Comparison of ENCODE assay signal across 11 mouse cellular contexts in the genomic region with DNA sequence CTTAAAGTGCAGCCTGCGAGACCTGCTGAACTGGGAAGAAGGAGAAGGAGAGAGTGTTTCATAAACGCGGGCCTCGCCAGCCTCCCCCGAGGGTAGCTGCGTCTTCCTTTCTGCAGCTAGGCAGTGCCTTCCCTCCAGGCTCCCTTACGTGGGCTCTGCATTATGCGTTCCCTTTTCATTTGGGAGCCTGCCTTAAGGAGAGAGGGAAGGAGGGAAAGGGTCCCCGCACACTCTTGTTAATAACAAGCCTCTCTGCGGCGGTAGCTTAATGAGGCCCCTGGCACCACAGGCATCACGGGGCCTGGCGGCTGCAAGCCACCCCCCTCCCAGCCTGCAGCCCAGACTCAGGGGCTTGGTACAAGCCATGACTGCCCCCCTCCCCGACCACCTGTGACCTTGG. TPM values are rescaled to one million over a fixed set of nuclear protein-coding genes. Genes with fewer than 3 reads are reported as not detected.
DNase-seq lines count a peak whose midpoint lies in the region; ATAC-seq and TF ChIP-seq lines count a peak whose summit lies in the region.
"Had no signal": no experiment of that assay in that cellular context is flagged by ENCODE, and none has a peak within 500 bp of the region (broad histone marks: within the 10 kb centered on the region; RNA-seq: fewer than 3 reads in every experiment).

No protein-coding gene starts in this region.

- H3K36me3 ChIP-seq in heart, embryonic 15.5 days: no peaks in the 10 kb centered on the region
- H3K36me3 ChIP-seq in ES-Bruce4 (ENCODE audit: control insufficient read depth, insufficient read depth, low read length, poor library complexity, severe bottlenecking): no peaks in the 10 kb centered on the region
- no peaks in the 10 kb centered on the region for H3K36me3 ChIP-seq in forebrain, embryonic 13.5 days (ENCODE audit: poor library complexity, severe bottlenecking)
- H3K36me3 ChIP-seq in midbrain, embryonic 10.5 days: no peaks in the 10 kb centered on the region

- 0 out of 2 replicates have a peak overlapping the region, but pooled peaks have one; percentile 29 for H3K27ac ChIP-seq in heart, embryonic 15.5 days
- no peak overlapping the region for H3K27ac ChIP-seq in ES-Bruce4 (ENCODE audit: insufficient read depth, low read length)
- H3K27ac ChIP-seq in forebrain, embryonic 13.5 days: peak overlapping the region; percentile 84
- peak overlapping the region; percentile 77 for H3K27ac ChIP-seq in midbrain, embryonic 10.5 days (replicated peaks)

- no peak for DNase-seq in heart, adult 9 months (ENCODE audit: low spot score in 2 of 2)
- DNase-seq in midbrain, embryonic 10.5 days (ENCODE audit: low spot score): no peak
- no peak for DNase-seq in right cerebral cortex, postnatal 25 days
- DNase-seq in right cerebral cortex, postnatal 4 days: no peak
- no peak for DNase-seq in lung, postnatal 25 days (ENCODE audit: low spot score)
- DNase-seq: cerebellum, adult 2 months; lung, postnatal 14 days had no signal

- H3K4me1 ChIP-seq in heart, embryonic 15.5 days (replicated peaks): peaks cover 57% of the 10 kb centered on the region
- no peaks in the 10 kb centered on the region for H3K4me1 ChIP-seq in ES-Bruce4 (ENCODE audit: control insufficient read depth, insufficient read depth, low read length)
- H3K4me1 ChIP-seq in forebrain, embryonic 13.5 days: peaks cover 79% of the 10 kb centered on the region
- H3K4me1 ChIP-seq in midbrain, embryonic 10.5 days: peaks cover 96% of the 10 kb centered on the region

- no peak for ATAC-seq in heart, embryonic 15.5 days (replicated peaks; ENCODE audit: insufficient number of reproducible peaks, insufficient read depth, low FRiP score, low read depth)
- ATAC-seq in forebrain, embryonic 13.5 days: peak; percentile 28
- ATAC-seq: intestine, embryonic 16.5 days had no signal

- TF ChIP-seq POLR2A in ES-Bruce4 (IDR thresholded peaks at IDR 0.05; ENCODE audit: insufficient read depth, low read length): no peak

- TF ChIP-seq CTCF in ES-Bruce4 (IDR thresholded peaks at IDR 0.05; ENCODE audit: low read depth, low read length): no peak

- TF ChIP-seq EP300 in ES-Bruce4 (IDR thresholded peaks at IDR 0.05; ENCODE audit: insufficient read depth, low read depth, low read length): no peak

- no peaks in the 10 kb centered on the region for H3K27me3 ChIP-seq in heart, embryonic 15.5 days
- no peaks in the 10 kb centered on the region for H3K27me3 ChIP-seq in ES-Bruce4 (ENCODE audit: control insufficient read depth, insufficient read depth, low read length, poor library complexity, severe bottlenecking)
- H3K27me3 ChIP-seq in forebrain, embryonic 13.5 days: no peaks in the 10 kb centered on the region
- H3K27me3 ChIP-seq in midbrain, embryonic 10.5 days (ENCODE audit: low read depth, poor library complexity, severe bottlenecking): peaks cover 88% of the 10 kb centered on the region

- H3K9ac ChIP-seq in heart, embryonic 15.5 days: no peak overlapping the region
- peak overlapping the region; percentile 15; the same call in 1 of the 2 replicates for H3K9ac ChIP-seq in ES-Bruce4 (ENCODE audit: low read depth, poor library complexity, severe bottlenecking)
- H3K9ac ChIP-seq in forebrain, embryonic 13.5 days: peak overlapping the region; percentile 45

- H3K4me2 ChIP-seq in heart, embryonic 15.5 days: no peak overlapping the region
- peak overlapping the region; percentile 12; the same call in 1 of the 2 replicates for H3K4me2 ChIP-seq in forebrain, embryonic 13.5 days

- no peak overlapping the region for H3K4me3 ChIP-seq in heart, embryonic 15.5 days
- no peak overlapping the region for H3K4me3 ChIP-seq in ES-Bruce4 (ENCODE audit: low read depth, low read length)
- H3K4me3 ChIP-seq in forebrain, embryonic 13.5 days: no peak overlapping the region
- no peak overlapping the region for H3K4me3 ChIP-seq in midbrain, embryonic 10.5 days

- WGBS in heart, embryonic 15.5 days: 56% methylated on average over 14 of the region's 14 CpGs
- 2% methylated on average over 13 of the region's 14 CpGs for WGBS in forebrain, embryonic 13.5 days
- WGBS in midbrain, embryonic 10.5 days: 23% methylated on average over 14 of the region's 14 CpGs

- H3K9me3 ChIP-seq in heart, embryonic 15.5 days (replicated peaks): no peaks in the 10 kb centered on the region
- H3K9me3 ChIP-seq in ES-Bruce4 (replicated peaks; ENCODE audit: control insufficient read depth, insufficient read depth, low read length, poor library complexity, severe bottlenecking): no peaks in the 10 kb centered on the region
- H3K9me3 ChIP-seq in forebrain, embryonic 13.5 days (replicated peaks): no peaks in the 10 kb centered on the region
- no peaks in the 10 kb centered on the region for H3K9me3 ChIP-seq in midbrain, embryonic 10.5 days (replicated peaks)

RNA-seq across cellular contexts. Expression of a gene that starts 8.0 kb away (rescaled TPM):
- 1.3 and 2.5 TPM in 2 replicates for polyA plus RNA-seq in heart, embryonic 15.5 days (2015; fragmentation: Nextera tagmentation; extraction: Ambion mirVana)
- 0.51 and 0.82 TPM in 2 replicates for polyA plus RNA-seq in ES-Bruce4 (2011; ENCODE audit: insufficient read depth, insufficient read length, low read depth, missing spikeins)
- 10.4 and 11.3 TPM in 2 replicates for polyA plus RNA-seq in forebrain, embryonic 13.5 days (2015; fragmentation: Nextera tagmentation; extraction: Ambion mirVana)
- polyA plus RNA-seq in midbrain, embryonic 10.5 days (2016; fragmentation: Nextera tagmentation; extraction: Ambion mirVana): 6.0 and 7.5 TPM in 2 replicates

RNA-seq across cellular contexts. Expression of a gene that starts 57.0 kb away (rescaled TPM):
- 49.1 and 57.6 TPM in 2 replicates for polyA plus RNA-seq in heart, embryonic 15.5 days (2015; fragmentation: Nextera tagmentation; extraction: Ambion mirVana)
- polyA plus RNA-seq in ES-Bruce4 (2011; ENCODE audit: insufficient read depth, insufficient read length, low read depth, missing spikeins): 6.7 and 7.6 TPM in 2 replicates
- 3.3 and 4.4 TPM in 2 replicates for polyA plus RNA-seq in forebrain, embryonic 13.5 days (2015; fragmentation: Nextera tagmentation; extraction: Ambion mirVana)
- polyA plus RNA-seq in midbrain, embryonic 10.5 days (2016; fragmentation: Nextera tagmentation; extraction: Ambion mirVana): 2.2 and 2.9 TPM in 2 replicates
